ENCODE assay signal across 12 mouse cellular contexts in genomic region chr15:12435910-12436309, GRCm38 (mm10).
DNase-seq lines count a peak whose midpoint lies in the region; ATAC-seq lines count a peak whose summit lies in the region.
"Had no signal": no experiment of that assay in that cellular context is flagged by ENCODE, and none has a peak within 500 bp of the region (broad histone marks: within the 10 kb centered on the region; RNA-seq: fewer than 3 reads in every experiment).

No protein-coding gene starts in this region.

- H3K9ac ChIP-seq in liver, embryonic 11.5 days (ENCODE audit: low read depth, low read length): no peak overlapping the region
- H3K9ac ChIP-seq: embryonic facial prominence, embryonic 15.5 days had no signal

- H3K36me3 ChIP-seq in liver, embryonic 11.5 days (ENCODE audit: control insufficient read depth, insufficient read depth, low read length): no peaks in the 10 kb centered on the region
- H3K36me3 ChIP-seq: embryonic facial prominence, embryonic 15.5 days had no signal

- DNase-seq in liver: peak; percentile 31
- DNase-seq in liver, embryonic 11.5 days (ENCODE audit: low spot score): no peak
- peak; percentile 72 for DNase-seq in thymus, postnatal 25 days
- DNase-seq in frontal cortex, postnatal 14 days (ENCODE audit: low spot score in 2 of 2): no peak
- no peak for DNase-seq in lung, postnatal 25 days (ENCODE audit: low spot score)
- DNase-seq in heart, postnatal 10 days: no peak
- DNase-seq: cerebellum, postnatal 10 days; heart, adult 2 months; kidney, postnatal 4 days had no signal

- no peak overlapping the region for H3K4me2 ChIP-seq in liver, embryonic 11.5 days
- H3K4me2 ChIP-seq: embryonic facial prominence, embryonic 15.5 days had no signal

- 0 out of 2 replicates have a peak, but pooled peaks cover 2% of the 10 kb centered on the region for H3K4me1 ChIP-seq in liver, embryonic 11.5 days (replicated peaks; ENCODE audit: control insufficient read depth, insufficient read depth, low read length)

- no peaks in the 10 kb centered on the region for H3K9me3 ChIP-seq in liver, embryonic 11.5 days (ENCODE audit: control insufficient read depth, low read length)
- H3K9me3 ChIP-seq: embryonic facial prominence, embryonic 15.5 days had no signal

- no peak overlapping the region for H3K27ac ChIP-seq in liver, embryonic 11.5 days (ENCODE audit: low read depth, low read length)
- H3K27ac ChIP-seq: embryonic facial prominence, embryonic 15.5 days; heart, adult 2 months had no signal

- ATAC-seq in liver, embryonic 11.5 days (replicated peaks; ENCODE audit: low FRiP score): no peak; the same call in 1 of the 2 replicates
- peak; percentile 75 for ATAC-seq in common myeloid progenitor, adult 5-6 weeks (replicated peaks; ENCODE audit: low read depth, poor library complexity, severe bottlenecking)
- peak; percentile 79 for ATAC-seq in megakaryocyte, adult 5-6 weeks (ENCODE audit: poor library complexity, severe bottlenecking)

- no peak overlapping the region for H3K4me3 ChIP-seq in liver, embryonic 11.5 days (ENCODE audit: low read depth, low read length)
- H3K4me3 ChIP-seq: embryonic facial prominence, embryonic 15.5 days; heart, adult 2 months had no signal

- 35% methylated on average over 8 of the region's 8 CpGs for WGBS in liver, embryonic 11.5 days

- intact Hi-C loops in heart, postnatal 10 days (cut with DNase I): loop anchor here (5.0 kb wide), 1 partner anchor 56 kb away; no protein-coding TSS in a partner anchor

- H3K27me3 ChIP-seq in liver, embryonic 11.5 days (replicated peaks; ENCODE audit: control insufficient read depth, insufficient read depth, low read length): no peaks in the 10 kb centered on the region
- H3K27me3 ChIP-seq: embryonic facial prominence, embryonic 15.5 days had no signal

Comparison
In these comparisons a context has a peak if more than half of its experiments do, and no peak if none do; other contexts are left out.
1. DNase-seq: peak in liver (single experiment) and thymus, postnatal 25 days (single experiment); none in liver, embryonic 11.5 days (single experiment), frontal cortex, postnatal 14 days (0 of 2), lung, postnatal 25 days (single experiment) and heart, postnatal 10 days (0 of 2).